Mouse (Mus musculus): ENCODE measurements around the gene Fcgr1.

GRCm38 (mm10) chr3:96293787-96294186, at the start of gene Fcgr1:
- TF ChIP-seq E2F4 (IDR thresholded peaks at IDR 0.05; ENCODE audit: insufficient read depth) (no peak), POLR2A (IDR thresholded peaks at IDR 0.05; ENCODE audit: insufficient read length, low read depth) (no peak), MAX (IDR thresholded peaks at IDR 0.05; ENCODE audit: low read depth) (no peak), USF1 (IDR thresholded peaks at IDR 0.05; ENCODE audit: low read depth) (no peak), CEBPB (IDR thresholded peaks at IDR 0.05; ENCODE audit: insufficient read depth, poor library complexity, severe bottlenecking) (no peak), TCF12 (IDR thresholded peaks at IDR 0.05; ENCODE audit: insufficient read depth, poor library complexity, severe bottlenecking) (no peak)
